Mouse (Mus musculus) midbrain, embryonic 12.5 days (tissue): ENCODE data around the gene Dact3. TPM values are rescaled to one million over a fixed set of nuclear protein-coding genes. Genes with fewer than 3 reads are reported as not detected.

Experiments
- ATAC-seq: fragments of 200-750 bp; cut with Nextera tagmentation; 2 replicates; pipeline ENCODE4 v1.8.0; 2017; ENCODE audit warnings: low read depth, moderate TSS enrichment, moderate library complexity; ENCODE audit not compliant: low FRiP score
- H3K27ac ChIP-seq: fragments of 300-500 bp; sonication (generic); replicated peaks from 2 replicates; pipeline ENCODE4 v1.5.1; 2016; ENCODE audit warnings: mild to moderate bottlenecking
- H3K27me3 ChIP-seq: fragments of 300-500 bp; sonication (generic); 2 replicates; pipeline ENCODE4 v1.6.1; 2016; ENCODE audit warnings: mild to moderate bottlenecking
- H3K36me3 ChIP-seq: fragments of 300-500 bp; sonication (generic); 2 replicates; pipeline ENCODE4 v1.6.1; 2016
- H3K4me1 ChIP-seq: fragments of 300-500 bp; sonication (generic); 2 replicates; pipeline ENCODE4 v1.6.1; 2016
- H3K4me2 ChIP-seq: fragments of 300-500 bp; sonication (generic); replicated peaks from 2 replicates; pipeline ENCODE4 v1.6.1; 2016; ENCODE audit warnings: mild to moderate bottlenecking, moderate library complexity
- H3K4me3 ChIP-seq: fragments of 300-500 bp; sonication (generic); 2 replicates; pipeline ENCODE4 v1.5.1; 2016; ENCODE audit warnings: mild to moderate bottlenecking
- H3K9ac ChIP-seq: fragments of 300-500 bp; sonication (generic); replicated peaks from 2 replicates; pipeline ENCODE4 v1.6.1; 2016; ENCODE audit warnings: mild to moderate bottlenecking, moderate library complexity
- H3K9me3 ChIP-seq: fragments of 300-500 bp; sonication (generic); 2 replicates; pipeline ENCODE4 v1.6.1; 2016; ENCODE audit warnings: mild to moderate bottlenecking
- WGBS: fragments of 180-500 bp; shearing (Covaris S2); methylation state at CpG from one replicate; pipeline ENCODE4 v1.1.7; 2016; 5-methylcytosine and 5-hydroxymethylcytosine counted together
- polyA plus RNA-seq: library from polyadenylated mRNA; unstranded; fragments of >200 nt; fragmentation: Nextera tagmentation; extraction: Ambion mirVana; gene quantifications from 2 replicates; pipeline ENCODE4 v1.2.1, GENCODE M21; 2016

Gene Dact3
- polyA plus RNA-seq, 1 experiment from 2014 or later, result 4.7 TPM

DNA sequence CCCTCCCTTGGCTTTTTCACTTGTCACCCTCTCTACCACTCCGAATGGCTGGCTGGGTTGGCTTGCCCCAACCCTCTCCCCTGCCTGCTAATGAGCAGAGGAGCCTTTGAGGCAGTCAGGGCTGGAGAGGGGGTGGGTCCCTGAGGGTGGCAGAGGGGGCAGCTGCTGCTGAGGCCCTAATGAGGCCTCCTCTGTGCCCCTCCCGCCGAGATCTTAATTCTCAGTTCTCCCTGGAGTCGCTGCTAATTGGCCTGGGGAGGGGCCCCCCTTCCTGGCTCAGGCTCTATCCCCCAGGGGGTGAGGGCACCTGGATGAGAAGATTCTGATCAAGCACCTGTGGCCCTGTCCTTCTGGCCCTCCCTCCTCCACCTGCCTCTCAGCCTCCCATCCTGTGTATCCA, 19.2 kb downstream of the Dact3 start:
- Histone ChIP-seq H3K9me3 (no peaks in the 10 kb centered on the region), H3K9ac (0 out of 2 replicates have a peak overlapping the region, but pooled peaks have one; percentile 20)
- peak; percentile 69 for ATAC-seq

DNA sequence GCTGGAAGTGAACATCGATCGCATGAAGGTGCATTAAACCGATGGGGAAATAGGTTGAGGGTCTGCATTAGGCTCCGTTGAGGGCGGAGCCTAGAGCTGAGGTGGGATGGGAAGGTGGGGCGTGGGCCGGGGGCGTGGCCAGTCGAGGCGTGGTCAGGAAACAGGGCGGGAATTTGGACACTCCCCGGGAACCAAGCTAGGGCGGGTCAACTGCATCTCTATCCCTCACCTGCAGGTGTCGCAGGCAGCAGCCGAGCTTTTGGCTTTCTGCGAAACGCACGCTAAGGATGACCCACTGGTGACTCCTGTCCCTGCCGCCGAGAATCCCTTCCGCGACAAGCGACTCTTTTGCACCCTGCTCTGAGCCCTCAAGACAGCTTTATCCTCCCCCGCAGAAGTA, 19.9 kb downstream of the Dact3 start:
- Histone ChIP-seq H3K4me2 (peak overlapping the region; percentile 58), H3K4me1 (peaks cover 45% of the 10 kb centered on the region), H3K4me3 (peak overlapping the region; percentile 24), H3K9me3 (no peaks in the 10 kb centered on the region), H3K27ac (peak overlapping the region; percentile 40), H3K36me3 (no peaks in the 10 kb centered on the region), H3K27me3 (peaks cover 57% of the 10 kb centered on the region), H3K9ac (0 out of 2 replicates have a peak overlapping the region, but pooled peaks have one; percentile 12)
- WGBS, result 1% methylated on average over 24 of the region's 24 CpGs
- peak; percentile 24 for ATAC-seq

More for the DNA sequence above, 19.2 kb downstream of the Dact3 start:
- peaks cover 58% of the 10 kb centered on the region for H3K27me3 ChIP-seq
- peak overlapping the region; percentile 40 for H3K27ac ChIP-seq
- 0% methylated on average over 4 of the region's 4 CpGs for WGBS
- H3K36me3 ChIP-seq, result no peaks in the 10 kb centered on the region
- H3K4me1 ChIP-seq, result peaks cover 41% of the 10 kb centered on the region
- peak overlapping the region; percentile 24; the same call in 1 of the 2 replicates for H3K4me3 ChIP-seq
- peak overlapping the region; percentile 58 for H3K4me2 ChIP-seq

DNA sequence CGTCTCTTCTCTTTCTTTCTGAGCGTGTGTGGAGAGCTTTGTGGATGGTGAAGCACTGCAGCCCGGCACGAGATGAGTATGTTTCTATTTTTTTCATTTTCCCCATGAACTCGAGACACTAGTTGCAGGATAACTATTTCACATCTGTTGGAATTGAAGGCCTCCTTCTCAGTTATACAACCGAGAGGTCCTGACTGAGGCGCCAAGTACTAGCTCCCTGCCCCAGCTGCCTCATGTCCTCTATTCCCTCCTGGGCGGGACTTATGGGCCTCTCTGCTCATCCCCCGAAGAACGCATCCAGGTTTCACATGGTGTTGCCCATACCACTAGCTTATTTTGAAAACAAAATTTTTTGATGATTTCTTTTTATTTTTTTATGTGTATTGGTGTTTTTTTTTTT, 20.4 kb downstream of the Dact3 start:
- 0 out of 2 replicates have a peak overlapping the region, but pooled peaks have one; percentile 12 for H3K9ac ChIP-seq
- peak overlapping the region; percentile 24; the same call in 1 of the 2 replicates for H3K4me3 ChIP-seq
- H3K36me3 ChIP-seq, result no peaks in the 10 kb centered on the region
- H3K4me1 ChIP-seq, result peaks cover 50% of the 10 kb centered on the region
- peaks cover 52% of the 10 kb centered on the region for H3K27me3 ChIP-seq
- no peaks in the 10 kb centered on the region for H3K9me3 ChIP-seq
- peak overlapping the region; percentile 58 for H3K4me2 ChIP-seq
- 29% methylated on average over 10 of the region's 10 CpGs for WGBS
- 0 out of 2 replicates have a peak overlapping the region, but pooled peaks have one; percentile 40 for H3K27ac ChIP-seq
- ATAC-seq, result no peak

DNA sequence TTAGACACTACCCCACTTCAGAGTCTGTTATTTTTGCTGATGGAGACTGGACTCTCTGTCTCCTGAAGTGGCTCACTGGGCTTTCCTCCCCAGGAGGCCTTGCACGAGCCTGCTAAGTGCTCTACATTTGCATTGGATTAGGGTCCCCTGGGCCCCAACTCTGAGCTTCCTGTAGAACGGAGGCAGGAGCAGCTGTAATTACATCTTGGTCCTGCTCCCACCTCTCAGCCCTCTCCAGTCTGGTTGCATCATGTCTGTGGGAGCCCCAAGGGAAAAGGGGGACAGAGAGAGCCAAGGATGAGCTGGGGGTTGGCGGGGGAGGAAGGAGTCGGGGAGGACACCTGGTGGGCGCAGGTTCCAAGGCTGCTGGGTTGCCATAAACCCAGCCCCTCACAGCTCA, 25.4 kb downstream of the Dact3 start:
- WGBS, result 17% methylated on average over 5 of the region's 5 CpGs
- no peaks in the 10 kb centered on the region for H3K9me3 ChIP-seq
- ATAC-seq, result 0 out of 2 replicates have a peak, but pooled peaks have one; percentile 44
- no peak overlapping the region for H3K9ac ChIP-seq
- H3K4me1 ChIP-seq, result peaks cover 22% of the 10 kb centered on the region
- H3K27ac ChIP-seq, result peak overlapping the region; percentile 64
- H3K4me3 ChIP-seq, result no peak overlapping the region
- H3K36me3 ChIP-seq, result no peaks in the 10 kb centered on the region
- H3K27me3 ChIP-seq, result peaks cover 19% of the 10 kb centered on the region
- H3K4me2 ChIP-seq, result no peak overlapping the region

DNA sequence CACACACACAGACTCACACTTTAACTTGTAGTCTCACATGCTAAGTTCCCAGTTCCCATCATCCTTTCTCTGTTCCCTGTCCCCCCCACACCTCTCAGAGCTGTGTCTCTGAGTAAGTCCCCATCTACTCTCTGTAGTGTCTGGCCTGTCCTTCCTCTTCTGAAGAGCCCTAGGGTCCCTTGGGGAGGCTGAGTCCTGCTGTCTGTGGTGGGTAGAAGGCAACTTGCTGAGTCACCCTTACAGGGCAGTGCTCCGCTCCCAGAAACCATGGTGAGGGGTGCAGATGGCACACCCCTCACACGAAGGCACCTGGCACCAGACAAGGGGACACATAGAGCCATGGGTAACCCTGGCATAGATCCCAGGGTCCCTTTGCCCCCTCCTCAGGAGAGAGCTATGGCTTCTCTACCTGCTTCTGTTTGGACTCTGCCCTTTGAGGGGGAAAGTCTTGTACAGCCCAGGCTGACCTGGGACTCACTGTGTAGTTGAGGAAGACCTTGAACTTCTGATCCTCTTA, 28.4 kb downstream of the Dact3 start:
- Histone ChIP-seq H3K9me3 (no peaks in the 10 kb centered on the region), H3K4me3 (no peak overlapping the region), H3K4me2 (no peak overlapping the region), H3K9ac (no peak overlapping the region), H3K27me3 (peaks cover 20% of the 10 kb centered on the region), H3K4me1 (peaks cover 34% of the 10 kb centered on the region), H3K36me3 (no peaks in the 10 kb centered on the region), H3K27ac (no peak overlapping the region)
- WGBS, result 85% methylated on average over 2 of the region's 2 CpGs
- ATAC-seq, result no peak

DNA sequence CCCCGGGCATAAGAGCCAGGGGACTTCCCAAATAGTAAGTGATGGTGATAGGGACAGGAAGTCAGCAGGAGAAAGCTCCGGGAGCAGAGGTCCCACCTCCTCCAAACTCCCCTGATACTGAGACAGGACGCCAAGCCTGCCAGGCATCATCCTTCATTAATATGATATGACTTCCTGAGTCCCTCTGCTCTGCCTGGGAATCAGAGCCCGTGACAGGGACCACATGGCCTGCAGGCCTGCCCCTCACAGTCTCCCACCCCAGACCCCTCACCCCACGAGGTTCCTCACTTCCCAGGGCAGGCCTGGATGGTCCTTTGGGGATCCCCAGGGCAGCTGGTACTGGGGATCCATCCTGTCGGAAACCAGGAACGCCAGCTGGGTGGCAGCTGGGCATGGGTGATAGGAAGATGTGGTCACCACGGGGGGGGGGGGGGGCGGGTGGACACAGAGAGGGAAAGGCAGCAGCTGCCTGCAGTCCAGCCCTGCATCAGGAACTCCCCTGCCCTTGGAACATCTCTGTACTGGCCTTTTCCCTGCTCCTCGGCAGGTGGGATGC, 29.1 kb downstream of the Dact3 start:
- H3K27me3 ChIP-seq, result peaks cover 26% of the 10 kb centered on the region
- ATAC-seq, result no peak
- H3K4me3 ChIP-seq, result no peak overlapping the region
- peaks cover 34% of the 10 kb centered on the region for H3K4me1 ChIP-seq
- no peak overlapping the region for H3K4me2 ChIP-seq
- WGBS, result 65% methylated on average over 9 of the region's 10 CpGs
- H3K36me3 ChIP-seq, result no peaks in the 10 kb centered on the region
- no peak overlapping the region for H3K9ac ChIP-seq
- H3K9me3 ChIP-seq, result no peaks in the 10 kb centered on the region
- no peak overlapping the region for H3K27ac ChIP-seq

DNA sequence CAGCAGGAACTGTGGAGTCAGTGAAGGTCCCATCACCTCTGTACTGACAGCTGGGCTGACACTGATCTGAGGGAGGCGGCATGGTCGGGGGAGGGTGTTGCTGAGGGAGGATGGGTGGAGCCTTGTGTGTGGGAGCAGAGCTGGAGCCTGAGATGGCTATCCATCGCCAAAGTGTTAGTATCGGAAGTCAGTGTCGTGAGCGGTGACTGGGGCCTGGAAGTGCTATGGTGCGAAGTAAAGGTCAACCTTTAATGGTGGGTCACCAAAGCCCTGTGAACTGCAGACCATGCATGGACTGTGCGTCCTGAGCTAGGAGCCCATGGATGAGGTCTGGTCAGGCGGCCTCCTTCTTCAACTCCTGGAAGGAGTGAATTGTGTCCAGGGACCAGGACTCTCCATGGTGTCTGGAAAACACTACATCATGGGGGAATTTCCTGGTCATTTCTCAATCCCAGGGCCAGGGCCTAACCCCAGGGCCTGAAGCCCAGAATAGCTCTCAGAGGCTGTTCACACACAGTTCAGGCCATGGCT, 30.4 kb downstream of the Dact3 start:
- WGBS, result 55% methylated on average over 9 of the region's 9 CpGs
- H3K4me3 ChIP-seq, result no peak overlapping the region
- peaks cover 24% of the 10 kb centered on the region for H3K4me1 ChIP-seq
- H3K9me3 ChIP-seq, result no peaks in the 10 kb centered on the region
- peaks cover 24% of the 10 kb centered on the region for H3K27me3 ChIP-seq
- no peak overlapping the region for H3K4me2 ChIP-seq
- ATAC-seq, result no peak
- H3K36me3 ChIP-seq, result no peaks in the 10 kb centered on the region
- no peak overlapping the region for H3K9ac ChIP-seq
- H3K27ac ChIP-seq, result no peak overlapping the region

DNA sequence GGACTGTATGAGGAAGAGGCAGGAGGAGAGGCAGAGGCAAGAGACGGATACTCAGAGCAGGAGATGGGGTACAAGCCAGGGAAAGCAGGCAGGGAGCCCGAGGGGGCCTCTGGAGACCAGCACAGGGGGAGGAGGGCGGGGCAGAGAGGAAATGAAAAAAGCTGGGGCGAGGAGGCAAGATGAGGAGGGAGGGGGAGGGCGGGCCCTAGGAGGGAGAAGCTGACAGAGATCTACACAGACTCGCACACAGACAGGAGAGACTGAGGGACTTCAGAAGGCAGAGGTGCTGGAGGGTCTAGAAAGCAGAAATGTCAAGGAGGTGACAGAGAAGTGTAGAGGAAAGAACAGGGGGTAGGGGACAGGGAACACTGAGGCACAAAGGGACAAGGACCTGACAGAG, 31.2 kb downstream of the Dact3 start, which contains the start of gene Ptgir:
TSS of gene Ptgir (plus strand) at position 210 of the 400 bp plus-strand sequence.
- ATAC-seq, result 0 out of 2 replicates have a peak, but pooled peaks have one; percentile 34
- WGBS, result 10% methylated on average over 6 of the region's 6 CpGs
- no peak within 1 kb of the TSS for H3K27ac ChIP-seq
- H3K4me1 ChIP-seq, result peaks cover 22% of the 10 kb centered on the region
- H3K9me3 ChIP-seq, result no peaks in the 10 kb centered on the region
- 0 out of 2 replicates have a peak within 1 kb of the TSS, but pooled peaks have one; percentile 20 for H3K9ac ChIP-seq
- no peak within 1 kb of the TSS for H3K4me3 ChIP-seq
- no peaks in the 10 kb centered on the region for H3K36me3 ChIP-seq
- no peak within 1 kb of the TSS for H3K4me2 ChIP-seq
- peaks cover 24% of the 10 kb centered on the region for H3K27me3 ChIP-seq

DNA sequence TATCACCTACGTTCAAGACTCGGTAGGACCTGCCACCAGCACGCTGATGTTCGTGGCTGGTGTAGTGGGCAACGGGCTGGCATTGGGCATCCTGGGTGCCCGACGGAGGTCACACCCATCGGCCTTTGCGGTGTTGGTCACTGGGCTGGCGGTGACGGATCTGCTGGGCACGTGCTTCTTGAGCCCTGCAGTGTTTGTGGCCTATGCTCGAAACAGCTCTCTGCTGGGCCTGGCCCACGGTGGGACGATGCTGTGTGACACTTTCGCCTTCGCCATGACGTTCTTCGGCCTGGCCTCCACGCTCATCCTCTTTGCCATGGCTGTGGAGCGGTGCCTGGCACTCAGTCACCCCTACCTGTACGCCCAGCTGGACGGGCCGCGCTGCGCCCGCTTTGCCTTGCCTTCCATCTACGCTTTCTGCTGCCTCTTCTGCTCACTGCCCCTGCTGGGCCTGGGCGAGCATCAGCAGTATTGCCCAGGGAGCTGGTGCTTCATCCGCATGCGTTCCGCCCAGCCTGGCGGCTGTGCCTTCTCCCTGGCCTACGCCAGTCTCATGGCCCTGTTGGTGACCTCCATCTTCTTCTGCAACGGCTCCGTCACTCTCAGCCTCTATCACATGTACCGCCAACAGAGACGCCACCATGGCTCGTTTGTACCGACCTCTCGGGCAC, 31.9 kb downstream of the Dact3 start:
- H3K27ac ChIP-seq, result no peak overlapping the region
- WGBS, result 96% methylated on average over 41 of the region's 41 CpGs
- no peaks in the 10 kb centered on the region for H3K36me3 ChIP-seq
- no peak overlapping the region for H3K4me3 ChIP-seq
- H3K9ac ChIP-seq, result no peak overlapping the region
- H3K4me2 ChIP-seq, result no peak overlapping the region
- H3K4me1 ChIP-seq, result peaks cover 20% of the 10 kb centered on the region
- H3K9me3 ChIP-seq, result no peaks in the 10 kb centered on the region
- ATAC-seq, result no peak
- H3K27me3 ChIP-seq, result peaks cover 22% of the 10 kb centered on the region

DNA sequence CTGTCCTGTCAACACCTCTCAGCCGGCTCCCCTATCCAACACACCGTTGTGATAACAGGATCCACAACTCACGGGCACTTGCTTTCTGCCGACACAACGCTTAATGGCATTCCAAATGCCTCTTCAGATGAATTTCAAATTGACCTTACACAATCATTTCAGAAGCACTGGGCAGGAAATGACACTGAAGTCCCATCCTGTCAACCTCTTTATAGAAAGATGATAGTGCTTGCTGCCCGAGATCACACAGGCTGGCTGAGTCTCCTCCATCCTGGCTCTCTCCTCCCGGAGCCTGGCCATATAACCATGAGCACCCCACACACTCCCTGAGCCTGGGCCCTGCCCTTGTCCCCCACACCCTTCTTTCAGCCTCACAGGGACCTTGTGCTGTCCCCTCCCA, 32.7 kb downstream of the Dact3 start:
- Histone ChIP-seq H3K27me3 (peaks cover 18% of the 10 kb centered on the region), H3K4me1 (peaks cover 19% of the 10 kb centered on the region), H3K9ac (no peak overlapping the region), H3K4me3 (no peak overlapping the region), H3K9me3 (no peaks in the 10 kb centered on the region), H3K27ac (no peak overlapping the region), H3K4me2 (0 out of 2 replicates have a peak overlapping the region, but pooled peaks have one; percentile 1), H3K36me3 (no peaks in the 10 kb centered on the region)
- no peak for ATAC-seq
- 80% methylated on average over 7 of the region's 7 CpGs for WGBS

DNA sequence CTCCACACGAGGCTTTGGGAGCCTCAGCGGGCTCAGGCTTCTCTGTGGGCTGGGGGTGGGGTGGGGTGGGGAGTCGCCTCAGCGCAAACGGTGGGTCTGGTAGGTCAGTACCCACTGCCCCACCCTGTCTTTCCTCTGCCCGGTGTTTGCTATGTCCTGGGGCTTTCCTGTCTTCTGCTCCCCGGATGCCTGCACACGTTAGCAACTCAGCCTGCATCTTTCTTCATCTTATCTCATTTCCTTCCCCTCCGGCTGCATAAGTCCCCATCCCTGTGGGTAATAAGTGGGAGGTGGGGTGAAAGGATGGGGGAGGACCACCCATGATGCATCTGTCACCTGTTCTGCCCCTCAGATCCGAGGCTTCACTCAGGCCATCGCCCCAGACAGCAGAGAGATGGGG, 33.2 kb downstream of the Dact3 start:
- H3K27ac ChIP-seq, result no peak overlapping the region
- H3K27me3 ChIP-seq, result peaks cover 16% of the 10 kb centered on the region
- H3K9me3 ChIP-seq, result no peaks in the 10 kb centered on the region
- peaks cover 19% of the 10 kb centered on the region for H3K4me1 ChIP-seq
- peak overlapping the region; percentile 1; the same call in 1 of the 2 replicates for H3K4me2 ChIP-seq
- H3K4me3 ChIP-seq, result no peak overlapping the region
- H3K36me3 ChIP-seq, result no peaks in the 10 kb centered on the region
- ATAC-seq, result no peak
- 47% methylated on average over 11 of the region's 11 CpGs for WGBS
- H3K9ac ChIP-seq, result no peak overlapping the region

DNA sequence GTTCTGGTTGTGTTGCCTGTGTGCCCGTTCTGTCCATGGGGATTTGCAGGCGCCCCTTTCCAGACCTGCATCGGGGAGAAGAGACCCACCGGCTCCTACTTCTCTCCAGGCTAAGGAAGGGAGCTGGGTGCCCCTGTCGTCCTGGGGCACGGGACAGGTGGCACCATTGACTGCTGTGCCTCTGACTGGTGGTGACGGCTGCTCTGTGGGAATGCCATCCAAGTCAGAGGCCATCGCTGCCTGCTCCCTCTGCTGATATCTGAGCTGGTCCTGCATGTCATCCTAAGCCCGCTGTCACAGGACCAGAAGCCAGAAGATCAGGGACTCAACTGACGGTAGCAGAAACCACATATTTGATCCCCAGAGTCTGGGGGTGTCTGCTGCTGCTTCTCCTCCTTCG, 33.7 kb downstream of the Dact3 start:
- WGBS, result 67% methylated on average over 11 of the region's 11 CpGs
- Histone ChIP-seq H3K27ac (no peak overlapping the region), H3K4me2 (no peak overlapping the region), H3K9ac (no peak overlapping the region), H3K4me1 (peaks cover 19% of the 10 kb centered on the region), H3K27me3 (peaks cover 13% of the 10 kb centered on the region), H3K9me3 (no peaks in the 10 kb centered on the region), H3K36me3 (no peaks in the 10 kb centered on the region), H3K4me3 (no peak overlapping the region)
- no peak for ATAC-seq
